In genomic region chr12:109402226-109402625, GRCm38 (mm10) we compare ENCODE assay signal across 10 mouse cellular contexts. TPM values are rescaled to one million over a fixed set of nuclear protein-coding genes. Genes with fewer than 3 reads are reported as not detected.
DNase-seq lines count a peak whose midpoint lies in the region; ATAC-seq lines count a peak whose summit lies in the region.
"Had no signal": no experiment of that assay in that cellular context is flagged by ENCODE, and none has a peak within 500 bp of the region (broad histone marks: within the 10 kb centered on the region; RNA-seq: fewer than 3 reads in every experiment).

No protein-coding gene starts in this region.

- peaks cover 64% of the 10 kb centered on the region for H3K4me1 ChIP-seq in limb, embryonic 13.5 days

- no peaks in the 10 kb centered on the region; the same call in 1 of the 2 replicates for H3K9me3 ChIP-seq in limb, embryonic 13.5 days

- no peak overlapping the region for H3K4me3 ChIP-seq in limb, embryonic 13.5 days

- H3K27ac ChIP-seq in limb, embryonic 13.5 days, result peak overlapping the region; percentile 86

- no peak overlapping the region for H3K9ac ChIP-seq in limb, embryonic 13.5 days

- no peaks in the 10 kb centered on the region for H3K36me3 ChIP-seq in limb, embryonic 13.5 days

- WGBS in limb, embryonic 13.5 days, result 17% methylated on average over 9 of the region's 9 CpGs

- peak; percentile 78 for ATAC-seq in limb, embryonic 13.5 days (ENCODE audit: low FRiP score, low read depth)

- H3K4me2 ChIP-seq in limb, embryonic 13.5 days (replicated peaks), result no peak overlapping the region

- DNase-seq in embryo, embryonic 10 days (ENCODE audit: low spot score), result peak; percentile 48
- DNase-seq in embryo, embryonic 9.5 days (ENCODE audit: extremely low spot score), result no peak
- DNase-seq in ovary, postnatal 36 days (ENCODE audit: low spot score), result peak; percentile 47
- no peak for DNase-seq in ovary, postnatal 10 days (ENCODE audit: low spot score)
- no peak for DNase-seq in layer of hippocampus, postnatal 14 days (ENCODE audit: low spot score in 2 of 2)
- DNase-seq in layer of hippocampus, adult 9-11 months, result no peak
- no peak for DNase-seq in layer of hippocampus, postnatal 10 days (ENCODE audit: low spot score in 2 of 2)

- peaks cover 7% of the 10 kb centered on the region; the same call in 1 of the 2 replicates for H3K27me3 ChIP-seq in limb, embryonic 13.5 days

RNA-seq across cellular contexts. Expression of gene Dlk1, which starts 50.4 kb away (rescaled TPM):
- polyA plus RNA-seq in limb, embryonic 13.5 days (2015; fragmentation: Nextera tagmentation; extraction: Ambion mirVana), result 367 and 395 TPM in 2 replicates
- total RNA-seq in layer of hippocampus, postnatal 14 days (2021), result 1 to 10 TPM; 1.9 to 2.3 TPM
- total RNA-seq in layer of hippocampus, postnatal 10 days (2021), result 1 to 10 TPM in 1 of 2 experiments, under 1 TPM in 1; 0.73 to 1.2 TPM
- total RNA-seq: liver, adult 2 months had no signal
- polyA plus RNA-seq: C2C12 had no signal

Comparison
In these comparisons a context has a peak if more than half of its experiments do, and no peak if none do; other contexts are left out.
1. DNase-seq: peak in embryo, embryonic 10 days (single experiment) and ovary, postnatal 36 days (single experiment); none in embryo, embryonic 9.5 days (single experiment), ovary, postnatal 10 days (single experiment), layer of hippocampus, postnatal 14 days (0 of 2), layer of hippocampus, adult 9-11 months (single experiment) and layer of hippocampus, postnatal 10 days (0 of 2).